In the genomic region with DNA sequence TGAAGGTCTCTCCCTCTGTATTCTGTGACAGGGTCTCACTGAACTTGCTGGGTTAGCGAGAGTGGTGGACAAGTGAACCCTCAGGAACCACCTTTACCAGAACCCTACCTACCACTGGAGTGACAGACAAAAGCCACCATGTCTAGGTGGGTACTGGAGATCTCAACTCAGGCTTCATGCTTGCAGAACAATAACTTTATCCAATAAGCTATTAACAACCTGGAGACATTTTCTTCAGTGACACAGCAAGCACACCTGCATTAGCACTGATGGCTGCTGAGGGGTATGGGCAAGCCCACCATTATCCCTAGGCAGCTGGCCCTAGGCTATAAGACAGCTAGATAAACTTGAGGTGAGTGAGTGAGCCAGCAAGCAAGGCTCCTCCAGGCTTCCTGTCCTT, we compare ENCODE assay signal across 25 mouse cellular contexts.
"Had no signal": no experiment of that assay in that cellular context is flagged by ENCODE, and none has a peak within 500 bp of the region (broad histone marks: within the 10 kb centered on the region; RNA-seq: fewer than 3 reads in every experiment).

No protein-coding gene starts in this region.

- H3K4me1 ChIP-seq: kidney, embryonic 15.5 days; limb, embryonic 12.5 days; limb, embryonic 15.5 days; midbrain, embryonic 10.5 days; neural tube, embryonic 12.5 days; neural tube, embryonic 15.5 days had no signal

- H3K4me3 ChIP-seq: kidney, embryonic 15.5 days; limb, embryonic 12.5 days; limb, embryonic 15.5 days; midbrain, embryonic 10.5 days; neural tube, embryonic 12.5 days; neural tube, embryonic 15.5 days had no signal

- H3K9me3 ChIP-seq: kidney, embryonic 15.5 days; limb, embryonic 12.5 days; limb, embryonic 15.5 days; midbrain, embryonic 10.5 days; neural tube, embryonic 12.5 days; neural tube, embryonic 15.5 days had no signal

- H3K4me2 ChIP-seq: kidney, embryonic 15.5 days; limb, embryonic 12.5 days; limb, embryonic 15.5 days; liver, embryonic 11.5 days; lung, embryonic 14.5 days; neural tube, embryonic 12.5 days; neural tube, embryonic 15.5 days had no signal

- ATAC-seq: intestine, embryonic 16.5 days; liver, postnatal 0 days; lung, postnatal 0 days had no signal

- H3K36me3 ChIP-seq: limb, embryonic 12.5 days; limb, embryonic 15.5 days; neural tube, embryonic 12.5 days; neural tube, embryonic 15.5 days had no signal

- H3K9ac ChIP-seq: kidney, embryonic 15.5 days; limb, embryonic 12.5 days; limb, embryonic 15.5 days; liver, embryonic 14.5 days; liver, postnatal 0 days; lung, embryonic 14.5 days; neural tube, embryonic 12.5 days; neural tube, embryonic 15.5 days had no signal

- H3K27ac ChIP-seq: kidney, embryonic 15.5 days; limb, embryonic 12.5 days; limb, embryonic 15.5 days; liver, embryonic 14.5 days; macrophage; midbrain, embryonic 10.5 days; neural tube, embryonic 12.5 days; neural tube, embryonic 15.5 days; stomach, postnatal 0 days had no signal

- H3K27me3 ChIP-seq: kidney, embryonic 15.5 days; limb, embryonic 12.5 days; limb, embryonic 15.5 days; neural tube, embryonic 12.5 days; neural tube, embryonic 15.5 days had no signal

- DNase-seq: kidney, adult 2 months; kidney, postnatal 10 days; kidney, postnatal 4 days; left cerebral cortex, postnatal 4 days; liver, postnatal 0 days; lung, embryonic 14.5 days; midbrain, embryonic 14.5 days; right cerebral cortex, adult 18-20 months; right cerebral cortex, postnatal 14 days; right cerebral cortex, postnatal 4 days; thymus, adult 2 months; thymus, postnatal 14 days; thymus, postnatal 4 days had no signal
